In the genomic region with DNA sequence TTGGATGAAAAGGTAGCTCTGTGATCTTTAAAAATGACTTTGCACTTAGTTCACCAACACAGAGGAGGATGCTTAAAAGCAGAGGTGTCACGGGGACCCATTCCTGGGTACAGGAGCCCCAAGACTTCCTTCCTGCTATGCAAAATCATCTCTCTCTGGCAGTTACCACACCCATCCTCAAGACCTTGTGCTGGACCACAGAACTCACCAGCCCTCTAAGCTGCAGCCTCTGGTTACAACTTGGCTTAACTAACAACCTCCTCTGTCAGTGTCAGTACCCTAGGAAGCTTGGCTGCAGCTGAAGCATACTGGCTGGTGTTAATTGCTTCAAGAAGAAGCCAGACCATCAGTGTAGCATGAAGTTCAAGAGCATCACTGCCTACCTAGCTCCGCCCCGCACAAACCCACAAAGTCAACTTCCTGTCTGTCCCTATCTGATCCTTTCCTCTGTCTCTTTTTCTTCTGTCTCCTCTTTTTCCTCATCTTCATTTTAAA, we compare ENCODE assay signal across 13 mouse cellular contexts. TPM values are rescaled to one million over a fixed set of nuclear protein-coding genes. Genes with fewer than 3 reads are reported as not detected.
A peak's percentile ranks its signal among the peaks of the same experiment; 100 is the strongest.
DNase-seq lines count a peak whose midpoint lies in the region; ATAC-seq lines count a peak whose summit lies in the region.
"Had no signal": no experiment of that assay in that cellular context is flagged by ENCODE, and none has a peak within 500 bp of the region (broad histone marks: within the 10 kb centered on the region; RNA-seq: fewer than 3 reads in every experiment).

No protein-coding gene starts in this region.

- peaks cover 8% of the 10 kb centered on the region for H3K4me1 ChIP-seq in liver, embryonic 16.5 days (ENCODE audit: control insufficient read depth, low read depth, low read length)
- H3K4me1 ChIP-seq in brown adipose tissue, adult 24 weeks (ENCODE audit: control insufficient read depth, insufficient read depth, insufficient read length, low read length) = peaks cover 28% of the 10 kb centered on the region
- H3K4me1 ChIP-seq in kidney, embryonic 16.5 days (ENCODE audit: insufficient read depth, low read length) = peaks cover 3% of the 10 kb centered on the region; the same call in 1 of the 2 replicates
- H3K4me1 ChIP-seq in heart, embryonic 10.5 days = peaks cover 33% of the 10 kb centered on the region

- H3K9me3 ChIP-seq in liver, embryonic 16.5 days (replicated peaks; ENCODE audit: control insufficient read depth, low read length) = no peaks in the 10 kb centered on the region
- no peaks in the 10 kb centered on the region for H3K9me3 ChIP-seq in kidney, embryonic 16.5 days (ENCODE audit: low read length)
- H3K9me3 ChIP-seq in heart, embryonic 10.5 days = no peaks in the 10 kb centered on the region
- H3K9me3 ChIP-seq: forebrain, embryonic 12.5 days; heart, embryonic 12.5 days had no signal

- WGBS in liver, embryonic 16.5 days (ENCODE audit: insufficient replicate concordance) = 29% methylated on average over 3 of the region's 3 CpGs
- 81% methylated on average over 3 of the region's 3 CpGs for WGBS in kidney, embryonic 16.5 days
- WGBS in heart, embryonic 10.5 days = 83% methylated on average over 3 of the region's 3 CpGs

- H3K4me3 ChIP-seq in liver, embryonic 16.5 days (ENCODE audit: low read depth, low read length) = no peak overlapping the region
- H3K4me3 ChIP-seq in brown adipose tissue, adult 24 weeks (ENCODE audit: insufficient read depth, low read depth, low read length) = no peak overlapping the region
- no peak overlapping the region for H3K4me3 ChIP-seq in kidney, embryonic 16.5 days (ENCODE audit: low read length)
- no peak overlapping the region for H3K4me3 ChIP-seq in heart, embryonic 10.5 days
- H3K4me3 ChIP-seq: forebrain, embryonic 12.5 days; heart, embryonic 12.5 days had no signal

- no peaks in the 10 kb centered on the region for H3K36me3 ChIP-seq in liver, embryonic 16.5 days (ENCODE audit: control insufficient read depth, insufficient read depth)
- no peaks in the 10 kb centered on the region for H3K36me3 ChIP-seq in kidney, embryonic 16.5 days (ENCODE audit: insufficient read depth, low read length)
- no peaks in the 10 kb centered on the region for H3K36me3 ChIP-seq in heart, embryonic 10.5 days
- H3K36me3 ChIP-seq: forebrain, embryonic 12.5 days; heart, embryonic 12.5 days had no signal

- 0 out of 2 replicates have a peak overlapping the region, but pooled peaks have one; percentile 13 for H3K4me2 ChIP-seq in liver, embryonic 16.5 days (ENCODE audit: low read depth, low read length)
- H3K4me2 ChIP-seq in kidney, embryonic 16.5 days (replicated peaks; ENCODE audit: low read depth, low read length) = no peak overlapping the region
- H3K4me2 ChIP-seq: forebrain, embryonic 12.5 days; heart, embryonic 12.5 days had no signal

- H3K27me3 ChIP-seq in liver, embryonic 16.5 days (ENCODE audit: control insufficient read depth, insufficient read depth, low read depth, low read length) = no peaks in the 10 kb centered on the region
- H3K27me3 ChIP-seq in kidney, embryonic 16.5 days (ENCODE audit: insufficient read depth, low read length) = no peaks in the 10 kb centered on the region
- H3K27me3 ChIP-seq in heart, embryonic 10.5 days (ENCODE audit: insufficient read depth, poor library complexity, severe bottlenecking) = no peaks in the 10 kb centered on the region
- H3K27me3 ChIP-seq: forebrain, embryonic 12.5 days; heart, embryonic 12.5 days; Patski had no signal

- peak overlapping the region; percentile 66 for H3K27ac ChIP-seq in liver, embryonic 16.5 days (ENCODE audit: low read length)
- 0 out of 2 replicates have a peak overlapping the region, but pooled peaks have one; percentile 2 for H3K27ac ChIP-seq in brown adipose tissue, adult 24 weeks (replicated peaks; ENCODE audit: low read depth, low read length)
- H3K27ac ChIP-seq in kidney, embryonic 16.5 days (ENCODE audit: low read length) = no peak overlapping the region
- no peak overlapping the region for H3K27ac ChIP-seq in heart, embryonic 10.5 days
- H3K27ac ChIP-seq: forebrain, embryonic 12.5 days had no signal

- no peak overlapping the region for H3K9ac ChIP-seq in liver, embryonic 16.5 days (ENCODE audit: low read depth, low read length)
- no peak overlapping the region for H3K9ac ChIP-seq in kidney, embryonic 16.5 days (replicated peaks; ENCODE audit: low read length)
- H3K9ac ChIP-seq: forebrain, embryonic 12.5 days; heart, embryonic 12.5 days had no signal

- no peak for DNase-seq in liver
- DNase-seq in thymus, postnatal 10 days (ENCODE audit: low spot score in 2 of 2) = peak; percentile 63 to 65
- no peak for DNase-seq in urinary bladder, postnatal 14 days (ENCODE audit: low spot score)
- no peak for DNase-seq in heart, embryonic 10.5 days (ENCODE audit: low spot score)
- DNase-seq: kidney, adult 18-20 months; midbrain, embryonic 14.5 days had no signal

- no peak for ATAC-seq in liver, embryonic 16.5 days (ENCODE audit: low read depth)
- peak; percentile 65 for ATAC-seq in megakaryocyte, adult 5-6 weeks (ENCODE audit: poor library complexity, severe bottlenecking)
- no peak for ATAC-seq in kidney, embryonic 16.5 days (ENCODE audit: low FRiP score, low TSS enrichment)
- ATAC-seq: Patski had no signal

RNA-seq across cellular contexts. Expression of a gene that starts 12.8 kb away (rescaled TPM):
- 4.8 and 4.9 TPM in 2 replicates for polyA plus RNA-seq in liver, embryonic 16.5 days (2015; fragmentation: Nextera tagmentation; extraction: Ambion mirVana)
- 8.4 and 12.5 TPM in 2 replicates for polyA plus RNA-seq in brown adipose tissue, adult 24 weeks (2012; ENCODE audit: insufficient read depth, insufficient read length, missing spikeins)
- 205 and 209 TPM in 2 replicates for total RNA-seq in megakaryocyte, adult 5-6 weeks (2015)
- 124 and 138 TPM in 2 replicates for total RNA-seq in megakaryocyte, adult 5-6 weeks (2017)
- 6.6 and 6.8 TPM in 2 replicates for polyA plus RNA-seq in kidney, embryonic 16.5 days (2015; fragmentation: Nextera tagmentation; extraction: Ambion mirVana)
- 10.9 and 11.9 TPM in 2 replicates for polyA plus RNA-seq in heart, embryonic 10.5 days (2016; fragmentation: Nextera tagmentation; extraction: Ambion mirVana)

Comparison
In these comparisons a context has a peak if more than half of its experiments do, and no peak if none do; other contexts are left out.
1. H3K27ac ChIP-seq: peak in liver, embryonic 16.5 days (single experiment) and brown adipose tissue, adult 24 weeks (single experiment); none in kidney, embryonic 16.5 days (single experiment) and heart, embryonic 10.5 days (single experiment).
2. DNase-seq: peak in thymus, postnatal 10 days (2 of 2); none in liver (single experiment), urinary bladder, postnatal 14 days (single experiment) and heart, embryonic 10.5 days (single experiment).